28 mouse cellular contexts compared by ENCODE assay signal in the genomic region with DNA sequence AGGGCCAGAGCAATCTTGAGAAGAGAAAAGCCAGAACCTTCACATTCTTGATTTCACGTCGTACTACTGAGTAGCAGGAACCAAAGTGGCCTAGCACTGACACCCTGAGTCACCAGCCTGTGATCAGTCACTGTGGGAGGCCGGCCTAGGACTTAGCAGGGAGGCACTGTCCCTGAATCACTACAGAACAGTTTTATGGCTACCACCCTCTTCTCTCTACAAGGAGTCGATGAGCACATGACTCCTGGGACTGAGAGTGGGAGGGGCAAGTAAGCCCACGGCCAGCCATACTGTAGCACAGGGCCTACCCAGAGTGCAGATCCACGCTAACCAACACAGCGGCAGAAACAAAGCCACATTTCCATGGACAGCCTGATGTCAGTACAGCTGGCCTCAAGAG.
DNase-seq lines count a peak whose midpoint lies in the region; ATAC-seq and TF ChIP-seq lines count a peak whose summit lies in the region.
"Had no signal": no experiment of that assay in that cellular context is flagged by ENCODE, and none has a peak within 500 bp of the region (broad histone marks: within the 10 kb centered on the region; RNA-seq: fewer than 3 reads in every experiment).

No protein-coding gene starts in this region.

- H3K4me3 ChIP-seq in kidney, postnatal 0 days (replicated peaks; ENCODE audit: low read depth, low read length): no peak overlapping the region
- no peak overlapping the region for H3K4me3 ChIP-seq in limb, embryonic 10.5 days
- H3K4me3 ChIP-seq: forebrain, embryonic 13.5 days; heart, adult 2 months; heart, embryonic 12.5 days; midbrain, embryonic 13.5 days; stomach, embryonic 15.5 days had no signal

- H3K9me3 ChIP-seq in kidney, postnatal 0 days (replicated peaks; ENCODE audit: low read length): no peaks in the 10 kb centered on the region
- no peaks in the 10 kb centered on the region for H3K9me3 ChIP-seq in limb, embryonic 10.5 days (replicated peaks)
- H3K9me3 ChIP-seq: midbrain, embryonic 13.5 days; stomach, embryonic 15.5 days had no signal

- peak; percentile 66; the same call in 1 of the 2 replicates for ATAC-seq in kidney, postnatal 0 days (replicated peaks; ENCODE audit: low FRiP score, low read depth)
- ATAC-seq: activated CD4-positive, CD25-positive, alpha-beta regulatory T cell, adult 4 months; CD4-positive, CD25-positive, alpha-beta regulatory T cell, adult 4 months; forebrain, embryonic 13.5 days; midbrain, embryonic 13.5 days had no signal

- H3K4me1 ChIP-seq in kidney, postnatal 0 days (replicated peaks; ENCODE audit: insufficient read depth, low read length): no peaks in the 10 kb centered on the region
- H3K4me1 ChIP-seq in limb, embryonic 10.5 days: no peaks in the 10 kb centered on the region
- H3K4me1 ChIP-seq: heart, embryonic 12.5 days; stomach, embryonic 15.5 days had no signal

- H3K4me2 ChIP-seq in kidney, postnatal 0 days (ENCODE audit: low read length): no peak overlapping the region
- H3K4me2 ChIP-seq: forebrain, embryonic 13.5 days; heart, embryonic 12.5 days; hindbrain, embryonic 14.5 days; midbrain, embryonic 13.5 days; stomach, embryonic 15.5 days had no signal

- no peaks in the 10 kb centered on the region for H3K36me3 ChIP-seq in kidney, postnatal 0 days (ENCODE audit: insufficient read depth, low read length)
- H3K36me3 ChIP-seq in limb, embryonic 10.5 days: no peaks in the 10 kb centered on the region
- H3K36me3 ChIP-seq: heart, embryonic 12.5 days; midbrain, embryonic 13.5 days; stomach, embryonic 15.5 days had no signal

- 43% methylated on average over 7 of the region's 7 CpGs for whole genome bisulfite sequencing in kidney, postnatal 0 days
- 67% methylated on average over 7 of the region's 7 CpGs for WGBS in limb, embryonic 10.5 days

- peak; percentile 15 for DNase-seq in adrenal gland, postnatal 10 days
- DNase-seq in adrenal gland, adult 18-20 months (ENCODE audit: low spot score in 2 of 2): no peak
- peak; percentile 34 for DNase-seq in kidney, postnatal 0 days (ENCODE audit: low spot score)
- no peak for DNase-seq in kidney, adult 9 months
- DNase-seq in adrenal gland, postnatal 25 days: peak; percentile 28
- DNase-seq in limb, embryonic 10.5 days (ENCODE audit: low spot score): no peak
- DNase-seq in heart, postnatal 36 days: no peak
- no peak for DNase-seq in urinary bladder, postnatal 25 days (ENCODE audit: low spot score)
- DNase-seq: cerebellum, adult 2 months; cerebellum, postnatal 14 days; gastrocnemius, postnatal 36 days; heart, adult 2 months; layer of hippocampus, postnatal 36 days; left cerebral cortex, postnatal 4 days; liver; lung, adult 2 months; lung, postnatal 10 days; right cerebral cortex, postnatal 25 days; thymus, postnatal 36 days had no signal

- no peaks in the 10 kb centered on the region for H3K27me3 ChIP-seq in kidney, postnatal 0 days (ENCODE audit: insufficient read depth, low read length)
- no peaks in the 10 kb centered on the region for H3K27me3 ChIP-seq in limb, embryonic 10.5 days (ENCODE audit: low read depth, poor library complexity, severe bottlenecking)
- H3K27me3 ChIP-seq: forebrain, embryonic 13.5 days; heart, embryonic 12.5 days; midbrain, embryonic 13.5 days; stomach, embryonic 15.5 days had no signal

- H3K9ac ChIP-seq in kidney, postnatal 0 days (ENCODE audit: low read depth, low read length): no peak overlapping the region
- H3K9ac ChIP-seq: forebrain, embryonic 13.5 days; heart, embryonic 12.5 days; hindbrain, embryonic 14.5 days; liver, embryonic 14.5 days; midbrain, embryonic 13.5 days; stomach, embryonic 15.5 days had no signal

- no peak for TF ChIP-seq CTCF in kidney, postnatal 0 days (IDR thresholded peaks at IDR 0.05; ENCODE audit: low read depth)

- no peak overlapping the region for H3K27ac ChIP-seq in kidney, postnatal 0 days
- H3K27ac ChIP-seq in limb, embryonic 10.5 days: 0 out of 2 replicates have a peak overlapping the region, but pooled peaks have one; percentile 11
- H3K27ac ChIP-seq: forebrain, embryonic 13.5 days; heart, adult 2 months; hindbrain, embryonic 14.5 days; liver, embryonic 14.5 days; macrophage; midbrain, embryonic 13.5 days; stomach, embryonic 15.5 days had no signal

- intact Hi-C loops in heart, postnatal 36 days (cut with DNase I): loop anchor here (10.0 kb wide), 1 partner anchor 489 kb away; no protein-coding TSS in a partner anchor

Comparison
In these comparisons a context has a peak if more than half of its experiments do, and no peak if none do; other contexts are left out.
1. DNase-seq: peak in adrenal gland, postnatal 10 days (single experiment), kidney, postnatal 0 days (single experiment) and adrenal gland, postnatal 25 days (single experiment); none in adrenal gland, adult 18-20 months (0 of 2), kidney, adult 9 months (single experiment), limb, embryonic 10.5 days (single experiment), heart, postnatal 36 days (0 of 2) and urinary bladder, postnatal 25 days (single experiment).